Mouse (Mus musculus) bone marrow macrophage, adult 2 months (primary cell): Measurements from ENCODE around the gene Dusp14.

Source experiments
- CTCF ChIP-seq: IDR thresholded peaks from 2 replicates; pipeline ENCODE4 v1.5.1; 2012; ENCODE audit warnings: low read depth, mild to moderate bottlenecking, low read length, moderate library complexity
- POLR2A ChIP-seq: IDR thresholded peaks from 2 replicates; pipeline ENCODE4 v1.6.1; 2012; ENCODE audit warnings: mild to moderate bottlenecking, low read depth, low read length, borderline replicate concordance

- TF ChIP-seq CTCF, result no peak
- TF ChIP-seq POLR2A, result no peak
Observed at GRCm38 (mm10) chr11:84047270-84047669, 21.8 kb downstream of the Dusp14 start.
